Mouse (Mus musculus) lung, embryonic 16.5 days (tissue): ENCODE data around the gene Sall1. TPM values are rescaled to one million over a fixed set of nuclear protein-coding genes. Genes with fewer than 3 reads are reported as not detected.

Source experiments
- ATAC-seq: fragments of 200-750 bp; cut with Nextera tagmentation; 2 replicates; pipeline ENCODE4 v1.8.0; 2017; ENCODE audit warnings: low read depth, mild to moderate bottlenecking, moderate library complexity
- H3K27ac ChIP-seq: fragments of 300-500 bp; sonication (generic); 2 replicates; pipeline ENCODE4 v1.5.1; 2014; ENCODE audit warnings: mild to moderate bottlenecking, control low read depth, low read length
- H3K27me3 ChIP-seq: fragments of 300-500 bp; sonication (generic); 2 replicates; pipeline ENCODE4 v1.6.1; 2014; ENCODE audit warnings: low read depth, low read length, mixed read lengths; ENCODE audit not compliant: control insufficient read depth, insufficient read depth
- H3K36me3 ChIP-seq: fragments of 300-500 bp; sonication (generic); 2 replicates; pipeline ENCODE4 v1.6.1; 2014; ENCODE audit warnings: low read length; ENCODE audit not compliant: control insufficient read depth, insufficient read depth
- H3K4me1 ChIP-seq: fragments of 300-500 bp; sonication (generic); replicated peaks from 2 replicates; pipeline ENCODE4 v1.6.1; 2014; ENCODE audit warnings: low read length, mixed read lengths; ENCODE audit not compliant: control insufficient read depth, insufficient read depth
- H3K4me2 ChIP-seq: fragments of 300-500 bp; sonication (generic); 2 replicates; pipeline ENCODE4 v1.6.1; 2014; ENCODE audit warnings: low read depth, low read length, control low read depth
- H3K4me3 ChIP-seq: fragments of 300-500 bp; sonication (generic); 2 replicates; pipeline ENCODE4 v1.5.1; 2014; ENCODE audit warnings: mild to moderate bottlenecking, low read length, control low read depth
- H3K9ac ChIP-seq: fragments of 300-500 bp; sonication (generic); 2 replicates; pipeline ENCODE4 v1.6.1; 2014; ENCODE audit warnings: low read length, control low read depth
- H3K9me3 ChIP-seq: fragments of 300-500 bp; sonication (generic); 2 replicates; pipeline ENCODE4 v1.6.1; 2016; ENCODE audit warnings: low read length; ENCODE audit not compliant: control insufficient read depth
- WGBS: fragments of 180-500 bp; shearing (Covaris S2); extraction: QIAGEN DNeasy Blood & Tissue Kit; methylation state at CpG from one replicate; pipeline ENCODE4 v1.1.7; 2014; 5-methylcytosine and 5-hydroxymethylcytosine counted together
- polyA plus RNA-seq: library from polyadenylated mRNA; unstranded; fragments of >200 nt; fragmentation: Nextera tagmentation; extraction: Ambion mirVana; gene quantifications from 2 replicates; pipeline ENCODE4 v1.2.1, GENCODE M21; 2015

Gene Sall1
- 0.03 and 0.11 TPM in 2 replicates for polyA plus RNA-seq

DNA sequence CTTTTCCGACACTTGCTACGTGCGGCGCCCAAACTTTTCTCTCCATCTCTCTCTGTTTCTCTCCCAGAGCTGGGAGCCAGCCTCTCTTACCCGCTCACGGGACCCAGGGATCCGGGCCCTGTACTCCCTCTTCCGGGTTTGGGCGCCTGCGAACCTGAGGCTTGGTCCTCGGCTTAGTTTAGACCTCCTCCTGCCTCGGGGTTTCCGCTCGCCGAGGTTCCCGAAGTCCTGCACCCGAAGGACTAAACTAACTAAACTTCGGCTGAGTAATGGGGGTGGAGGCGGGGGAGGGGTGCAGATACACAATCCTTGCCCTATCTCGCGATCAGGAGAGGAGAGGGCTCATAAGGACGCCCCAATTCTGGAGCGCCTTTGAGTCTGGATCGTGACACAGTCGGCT is at the start of gene Sall1:
Sall1 (minus strand) TSS at position 223 of the 400 bp plus-strand sequence.
- 0 out of 2 replicates have a peak within 1 kb of the TSS, but pooled peaks have one; percentile 10 for H3K9ac ChIP-seq
- WGBS = under 1% methylated on average over 25 of the region's 25 CpGs
- no peak within 1 kb of the TSS for H3K27ac ChIP-seq
- peaks cover 15% of the 10 kb centered on the region for H3K4me1 ChIP-seq
- no peaks in the 10 kb centered on the region for H3K9me3 ChIP-seq
- no peaks in the 10 kb centered on the region for H3K36me3 ChIP-seq
- no peak for ATAC-seq
- H3K27me3 ChIP-seq = peaks cover 88% of the 10 kb centered on the region
- peak within 1 kb of the TSS; percentile 70 for H3K4me2 ChIP-seq
- H3K4me3 ChIP-seq = peak within 1 kb of the TSS; percentile 42

DNA sequence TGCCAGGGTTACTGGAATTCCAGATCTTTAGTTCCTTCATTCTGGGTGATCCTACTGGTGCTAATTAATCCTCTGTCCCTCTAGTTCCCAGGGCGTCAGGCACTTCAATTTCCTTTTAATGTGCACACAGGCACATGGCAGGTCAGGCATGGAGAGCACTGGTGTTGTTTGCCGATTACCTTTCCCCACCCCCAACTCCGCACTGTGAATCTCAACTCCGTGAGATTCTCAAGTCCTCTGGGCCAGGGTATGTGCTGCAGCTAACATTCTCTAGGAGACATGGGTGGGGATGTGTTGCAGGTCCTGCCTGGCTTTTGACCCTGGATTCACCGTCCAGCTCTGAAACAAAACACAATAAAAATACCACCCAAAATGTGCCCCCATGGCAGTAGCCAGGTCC is 46.0 kb upstream of the Sall1 start:
- no peak overlapping the region for H3K9ac ChIP-seq
- H3K36me3 ChIP-seq = no peaks in the 10 kb centered on the region
- no peak overlapping the region for H3K4me2 ChIP-seq
- 45% methylated on average over 5 of the region's 5 CpGs for WGBS
- H3K4me3 ChIP-seq = no peak overlapping the region
- no peak for ATAC-seq
- no peaks in the 10 kb centered on the region for H3K4me1 ChIP-seq
- H3K27ac ChIP-seq = no peak overlapping the region
- peaks cover 4% of the 10 kb centered on the region; the same call in 1 of the 2 replicates for H3K9me3 ChIP-seq
- no peaks in the 10 kb centered on the region for H3K27me3 ChIP-seq

DNA sequence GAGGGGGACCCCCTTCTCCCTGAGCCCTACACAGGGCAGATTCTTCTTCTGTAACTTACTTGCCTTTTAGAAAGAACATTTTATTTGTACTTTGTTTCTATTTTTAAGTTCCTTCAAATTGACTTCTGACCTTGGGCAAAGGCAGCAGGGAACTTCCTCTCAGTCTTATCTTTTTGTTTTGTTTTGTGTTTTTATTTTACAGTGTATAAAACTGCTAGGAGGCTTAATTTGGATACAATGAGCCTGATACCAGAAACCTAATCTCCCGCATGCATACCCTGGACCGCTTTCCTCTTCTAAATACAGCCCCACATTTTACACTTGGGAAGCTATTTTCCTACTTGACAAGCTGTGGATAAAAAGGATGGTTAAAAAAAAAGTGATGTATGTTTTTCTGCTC is 35.2 kb upstream of the Sall1 start:
- Histone ChIP-seq H3K9me3 (no peaks in the 10 kb centered on the region), H3K27me3 (no peaks in the 10 kb centered on the region), H3K4me2 (no peak overlapping the region), H3K4me1 (no peaks in the 10 kb centered on the region), H3K4me3 (no peak overlapping the region), H3K9ac (no peak overlapping the region), H3K36me3 (no peaks in the 10 kb centered on the region), H3K27ac (no peak overlapping the region)
- WGBS = 78% methylated on average over 2 of the region's 2 CpGs
- no peak for ATAC-seq

DNA sequence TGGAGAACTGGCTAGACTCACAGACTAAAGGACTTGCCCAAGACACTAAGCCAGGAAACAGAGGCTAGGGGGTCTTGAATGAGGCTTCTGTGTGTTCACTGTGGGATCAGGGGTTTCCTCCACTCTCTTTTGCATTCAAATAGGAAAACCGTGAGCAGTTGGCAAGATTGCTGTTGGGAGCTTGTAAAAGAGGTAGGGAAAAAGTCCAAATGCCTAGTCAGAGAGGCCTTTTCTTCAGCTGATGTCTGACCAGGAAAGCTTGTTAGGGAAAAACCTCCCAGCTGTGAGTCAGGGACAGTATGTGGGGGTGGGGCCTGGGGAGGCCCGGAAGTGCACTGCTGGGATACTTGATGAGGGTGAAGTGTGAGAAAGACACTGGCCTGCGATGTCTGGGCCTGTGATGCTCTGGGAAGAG is 29.0 kb upstream of the Sall1 start:
- no peaks in the 10 kb centered on the region for H3K9me3 ChIP-seq
- H3K4me1 ChIP-seq = no peaks in the 10 kb centered on the region
- no peak overlapping the region for H3K4me2 ChIP-seq

DNA sequence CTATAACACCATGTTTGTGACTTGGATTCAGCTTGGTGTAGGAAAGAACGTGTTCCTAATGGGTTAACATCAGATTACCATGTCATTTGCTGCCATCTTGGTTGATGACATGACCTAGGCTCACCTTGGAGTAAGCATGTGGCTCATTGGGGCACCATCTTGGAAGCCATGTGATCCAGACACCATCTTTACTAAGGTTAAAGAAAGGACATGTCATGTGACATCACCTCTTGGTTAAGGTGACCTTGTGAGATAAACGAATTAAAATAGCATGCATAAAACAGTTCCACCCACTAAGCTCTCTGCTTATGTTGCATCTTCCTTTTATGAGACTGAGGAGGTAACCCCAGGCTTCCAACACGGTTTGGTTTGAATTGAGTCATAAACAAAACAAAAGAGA is 23.5 kb upstream of the Sall1 start:
- Histone ChIP-seq H3K9me3 (no peaks in the 10 kb centered on the region), H3K4me3 (no peak overlapping the region), H3K27me3 (no peaks in the 10 kb centered on the region), H3K4me2 (no peak overlapping the region), H3K27ac (no peak overlapping the region), H3K4me1 (no peaks in the 10 kb centered on the region), H3K36me3 (no peaks in the 10 kb centered on the region), H3K9ac (no peak overlapping the region)
- 64% methylated on average over 3 of the region's 3 CpGs for WGBS
- ATAC-seq = no peak

More for the DNA sequence above, 29.0 kb upstream of the Sall1 start:
- 14% methylated on average over 3 of the region's 3 CpGs for WGBS
- Histone ChIP-seq H3K4me3 (no peak overlapping the region), H3K9ac (no peak overlapping the region), H3K36me3 (no peaks in the 10 kb centered on the region), H3K27ac (no peak overlapping the region), H3K27me3 (no peaks in the 10 kb centered on the region)
- ATAC-seq = no peak

DNA sequence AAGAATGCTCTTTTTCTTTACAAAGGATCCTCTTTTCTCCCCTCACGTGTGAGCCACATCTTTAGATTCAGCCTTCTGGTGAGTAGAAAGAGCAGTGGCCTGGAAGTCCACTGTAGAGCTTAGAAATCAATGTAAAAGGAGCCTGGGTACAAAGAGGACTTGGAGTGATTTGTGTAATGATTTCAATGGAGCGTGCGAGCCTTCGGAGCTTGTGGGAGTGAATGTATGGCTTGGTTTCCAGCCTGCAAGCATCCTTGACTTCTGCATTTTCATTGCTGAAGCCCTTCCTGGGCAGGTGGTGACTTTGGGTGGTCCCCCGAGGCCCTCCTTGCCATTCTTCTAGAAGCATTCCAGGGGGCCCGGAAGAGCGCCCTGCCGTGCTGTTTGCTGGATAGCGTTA is 20.1 kb upstream of the Sall1 start:
- H3K4me1 ChIP-seq = no peaks in the 10 kb centered on the region
- no peaks in the 10 kb centered on the region; the same call in 1 of the 2 replicates for H3K27me3 ChIP-seq
- WGBS = 62% methylated on average over 9 of the region's 9 CpGs
- H3K4me3 ChIP-seq = no peak overlapping the region
- no peak overlapping the region for H3K4me2 ChIP-seq
- ATAC-seq = no peak
- H3K27ac ChIP-seq = no peak overlapping the region
- H3K9me3 ChIP-seq = no peaks in the 10 kb centered on the region
- H3K9ac ChIP-seq = no peak overlapping the region
- H3K36me3 ChIP-seq = no peaks in the 10 kb centered on the region

DNA sequence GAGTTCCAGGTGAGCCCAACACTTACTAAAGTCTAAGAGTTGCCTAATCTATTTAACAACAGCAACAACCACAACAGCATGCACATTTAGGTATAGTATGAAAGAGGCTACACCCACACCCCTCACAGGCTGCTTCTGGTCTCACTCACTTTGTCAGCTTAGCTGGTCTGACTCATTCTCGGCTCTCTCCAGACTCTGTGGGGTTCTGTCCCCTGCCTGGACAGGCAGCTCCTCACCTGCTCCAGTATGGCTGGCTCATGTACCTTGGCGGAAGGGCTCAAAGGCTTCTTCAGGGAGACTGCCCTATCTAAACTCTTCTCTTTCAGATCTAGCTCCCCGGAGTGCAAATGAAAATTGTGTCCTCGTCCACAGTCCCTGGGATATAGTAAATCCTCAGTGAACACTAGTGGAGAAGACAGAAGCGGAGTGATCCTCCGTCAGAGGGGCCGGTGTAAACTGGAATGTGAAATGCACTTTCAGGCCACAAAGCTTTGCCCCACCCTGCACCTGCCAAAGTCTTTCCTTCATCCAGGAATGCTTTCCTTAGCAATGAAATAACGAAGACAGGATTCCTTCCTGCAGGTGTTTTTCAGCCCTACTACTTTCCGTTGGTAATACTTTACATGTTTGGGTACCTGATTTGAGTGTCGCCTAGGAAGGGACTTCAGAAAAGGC is 19.5 kb upstream of the Sall1 start:
- WGBS = 66% methylated on average over 10 of the region's 10 CpGs

DNA sequence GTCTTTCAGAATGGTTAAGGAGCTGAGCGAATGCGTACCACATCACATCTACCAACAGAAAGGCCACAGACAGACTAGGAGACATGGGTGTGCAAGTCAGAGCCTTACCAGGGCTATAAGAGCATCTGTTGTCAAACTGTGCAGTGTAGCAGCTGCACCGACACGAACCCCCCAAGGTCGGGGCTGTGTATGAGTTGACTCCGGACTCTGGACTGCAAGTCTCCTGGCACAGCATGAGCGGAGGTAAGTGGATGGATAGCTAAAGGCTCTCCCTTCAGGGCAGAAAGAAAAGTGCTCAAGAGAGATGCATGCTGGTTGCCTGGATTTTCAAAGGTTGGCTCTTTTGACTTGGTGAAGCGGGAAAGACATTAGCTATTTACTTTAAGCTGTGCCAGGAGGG is 16.8 kb upstream of the Sall1 start:
- no peak overlapping the region for H3K9ac ChIP-seq
- no peak overlapping the region for H3K4me2 ChIP-seq
- H3K36me3 ChIP-seq = no peaks in the 10 kb centered on the region
- H3K27ac ChIP-seq = no peak overlapping the region
- no peaks in the 10 kb centered on the region for H3K4me1 ChIP-seq
- ATAC-seq = no peak
- H3K9me3 ChIP-seq = no peaks in the 10 kb centered on the region
- no peak overlapping the region for H3K4me3 ChIP-seq
- no peaks in the 10 kb centered on the region; the same call in 1 of the 2 replicates for H3K27me3 ChIP-seq
- WGBS = 85% methylated on average over 8 of the region's 8 CpGs

More for the DNA sequence above, 19.5 kb upstream of the Sall1 start:
- Histone ChIP-seq H3K4me2 (no peak overlapping the region), H3K4me1 (no peaks in the 10 kb centered on the region), H3K27me3 (no peaks in the 10 kb centered on the region; the same call in 1 of the 2 replicates), H3K27ac (no peak overlapping the region), H3K4me3 (no peak overlapping the region), H3K9me3 (no peaks in the 10 kb centered on the region), H3K9ac (no peak overlapping the region), H3K36me3 (no peaks in the 10 kb centered on the region)
- ATAC-seq = no peak

DNA sequence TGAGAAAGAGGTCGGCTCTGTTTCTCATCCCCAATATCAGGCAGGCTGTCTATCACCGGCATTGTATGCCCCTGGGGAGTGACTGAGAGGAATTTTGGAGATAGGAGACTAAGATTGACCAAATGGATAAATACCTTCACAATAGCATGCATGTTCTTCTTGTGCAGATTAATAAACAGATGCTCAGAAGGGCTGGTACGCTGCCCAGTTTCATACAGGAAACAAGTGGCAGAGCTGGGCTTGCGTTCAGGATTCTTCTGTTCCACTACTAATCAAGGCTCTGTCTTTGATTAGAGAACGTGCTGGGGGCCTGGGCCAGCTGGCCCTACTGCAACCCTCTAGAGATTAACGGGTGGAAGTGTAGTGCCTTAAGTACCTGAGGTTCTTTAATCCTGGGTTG is 15.5 kb upstream of the Sall1 start:
- no peak for ATAC-seq
- H3K27me3 ChIP-seq = no peaks in the 10 kb centered on the region; the same call in 1 of the 2 replicates
- WGBS = 42% methylated on average over 6 of the region's 6 CpGs

More for the DNA sequence above, 15.5 kb upstream of the Sall1 start:
- H3K4me2 ChIP-seq = no peak overlapping the region
- no peaks in the 10 kb centered on the region for H3K9me3 ChIP-seq
- no peaks in the 10 kb centered on the region for H3K4me1 ChIP-seq
- H3K9ac ChIP-seq = no peak overlapping the region
- H3K4me3 ChIP-seq = no peak overlapping the region
- H3K27ac ChIP-seq = no peak overlapping the region
- no peaks in the 10 kb centered on the region for H3K36me3 ChIP-seq
